Mouse (Mus musculus): ENCODE measurements around the gene Katnal1. TPM values are rescaled to one million over a fixed set of nuclear protein-coding genes. Genes with fewer than 3 reads are reported as not detected.

Katnal1 gene
- polyA plus RNA-seq (2014; fragmentation: Nextera tagmentation; extraction: Ambion mirVana), result 17.4 and 18.5 TPM in 2 replicates

DNA sequence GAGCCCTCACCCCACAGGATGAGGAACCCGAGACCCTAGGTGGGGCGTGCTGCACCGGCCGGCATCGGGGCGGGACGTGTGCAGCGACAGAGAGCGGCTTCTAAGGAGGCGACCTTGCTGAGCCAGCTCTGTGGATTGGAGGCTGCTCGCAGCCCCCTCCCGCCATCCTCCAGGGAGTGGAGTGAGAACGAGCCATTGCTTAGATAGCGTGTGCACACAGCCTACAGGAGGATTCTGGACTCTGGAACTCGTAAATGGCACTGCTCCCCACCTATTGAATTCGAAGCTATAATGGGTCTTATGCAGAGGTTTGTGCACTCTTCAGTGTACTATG is at the start of gene Katnal1:
Gene Katnal1, minus strand, starts transcription at position 205 of the 334 bp plus-strand sequence.
- no peak for ATAC-seq (replicated peaks; ENCODE audit: insufficient number of reproducible peaks, low FRiP score, low TSS enrichment)
- H3K27me3 ChIP-seq (ENCODE audit: control insufficient read depth, insufficient read depth, low read length), result no peaks in the 10 kb centered on the region
- peak within 1 kb of the TSS; percentile 86 for H3K4me2 ChIP-seq
- 0 out of 2 replicates have a peak, but pooled peaks cover 3% of the 10 kb centered on the region for H3K36me3 ChIP-seq (ENCODE audit: control insufficient read depth, insufficient read depth, low read length)
- H3K9ac ChIP-seq (ENCODE audit: low read depth, low read length), result peak within 1 kb of the TSS; percentile 87
- peak within 1 kb of the TSS; percentile 76 for H3K4me3 ChIP-seq (ENCODE audit: low read depth, low read length)
- 2% methylated on average over 16 of the region's 16 CpGs for WGBS (ENCODE audit: insufficient replicate concordance)
- H3K27ac ChIP-seq (ENCODE audit: low read depth, low read length), result peak within 1 kb of the TSS; percentile 95
- H3K4me1 ChIP-seq (ENCODE audit: control insufficient read depth, insufficient read depth, low read length), result peaks cover 4% of the 10 kb centered on the region
- no peaks in the 10 kb centered on the region for H3K9me3 ChIP-seq (replicated peaks; ENCODE audit: control insufficient read depth, low read length)

DNA sequence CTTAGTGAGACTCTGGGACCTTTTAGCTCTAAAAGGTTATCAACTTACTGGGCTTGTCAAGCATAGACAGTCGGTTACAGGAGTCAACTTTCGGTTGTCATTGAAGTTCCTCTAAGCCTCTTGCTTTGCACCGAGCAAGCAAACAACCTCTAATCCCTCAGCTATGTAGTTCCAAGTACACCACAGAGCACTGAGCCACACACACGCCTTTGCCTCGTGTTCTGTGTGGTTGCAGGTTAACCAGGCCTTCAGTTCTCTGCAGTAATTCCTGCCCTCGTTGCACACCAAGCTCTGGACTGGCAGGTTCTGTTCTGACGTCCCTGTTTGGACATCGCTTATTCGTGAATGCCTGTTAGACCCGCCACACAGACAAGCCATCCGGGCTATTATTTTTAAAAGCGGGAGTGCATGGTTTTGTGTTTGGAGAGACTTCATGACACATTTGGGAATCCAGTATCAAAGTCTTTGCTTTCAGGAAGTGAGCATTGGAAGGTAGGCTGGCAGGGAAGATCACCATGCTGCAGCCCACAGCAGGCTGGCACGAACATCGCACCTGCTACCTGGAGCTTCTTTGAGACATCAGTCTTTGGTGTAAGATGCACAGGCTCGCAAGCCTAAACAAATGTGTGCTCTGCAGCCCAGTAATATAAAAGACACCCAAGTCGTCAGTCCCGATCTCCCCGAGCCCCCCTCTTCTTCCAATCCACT is 49.5 kb upstream of the Katnal1 start:
- H3K9ac ChIP-seq (ENCODE audit: low read depth, low read length), result peak overlapping the region; percentile 22; the same call in 1 of the 2 replicates
- no peaks in the 10 kb centered on the region for H3K36me3 ChIP-seq (ENCODE audit: control insufficient read depth, insufficient read depth, low read length)
- H3K4me2 ChIP-seq, result peak overlapping the region; percentile 11; the same call in 1 of the 2 replicates
- peaks cover under 1% of the 10 kb centered on the region; the same call in 1 of the 2 replicates for H3K9me3 ChIP-seq (replicated peaks; ENCODE audit: control insufficient read depth, low read length)
- H3K4me1 ChIP-seq (ENCODE audit: control insufficient read depth, insufficient read depth, low read length), result peaks cover 15% of the 10 kb centered on the region
- no peaks in the 10 kb centered on the region for H3K27me3 ChIP-seq (ENCODE audit: control insufficient read depth, insufficient read depth, low read length)
- ATAC-seq (replicated peaks; ENCODE audit: insufficient number of reproducible peaks, low FRiP score, low TSS enrichment), result no peak
- 63% methylated on average over 18 of the region's 18 CpGs for WGBS (ENCODE audit: insufficient replicate concordance)
- H3K27ac ChIP-seq (ENCODE audit: low read depth, low read length), result peak overlapping the region; percentile 82
- H3K4me3 ChIP-seq (ENCODE audit: low read depth, low read length), result no peak overlapping the region

- Histone ChIP-seq H3K27me3 (ENCODE audit: control insufficient read depth, insufficient read depth, low read length) (no peaks in the 10 kb centered on the region), H3K4me3 (ENCODE audit: low read depth, low read length) (no peak overlapping the region), H3K36me3 (ENCODE audit: control insufficient read depth, insufficient read depth, low read length) (no peaks in the 10 kb centered on the region), H3K4me2 (peak overlapping the region; percentile 32), H3K9me3 (replicated peaks; ENCODE audit: control insufficient read depth, low read length) (no peaks in the 10 kb centered on the region), H3K4me1 (ENCODE audit: control insufficient read depth, insufficient read depth, low read length) (peaks cover 15% of the 10 kb centered on the region), H3K9ac (ENCODE audit: low read depth, low read length) (peak overlapping the region; percentile 52; the same call in 1 of the 2 replicates), H3K27ac (ENCODE audit: low read depth, low read length) (peak overlapping the region; percentile 82)
- WGBS (ENCODE audit: insufficient replicate concordance), result 13% methylated on average over 14 of the region's 14 CpGs
- no peak for ATAC-seq (replicated peaks; ENCODE audit: insufficient number of reproducible peaks, low FRiP score, low TSS enrichment)
Measured at GRCm38 (mm10) chr5:148977698-148978457, 48.8 kb upstream of the Katnal1 start.

- Histone ChIP-seq H3K4me2 (no peak overlapping the region), H3K9ac (ENCODE audit: low read depth, low read length) (no peak overlapping the region), H3K36me3 (ENCODE audit: control insufficient read depth, insufficient read depth, low read length) (no peaks in the 10 kb centered on the region), H3K4me1 (ENCODE audit: control insufficient read depth, insufficient read depth, low read length) (peaks cover 15% of the 10 kb centered on the region), H3K27me3 (ENCODE audit: control insufficient read depth, insufficient read depth, low read length) (no peaks in the 10 kb centered on the region), H3K27ac (ENCODE audit: low read depth, low read length) (no peak overlapping the region), H3K4me3 (ENCODE audit: low read depth, low read length) (no peak overlapping the region), H3K9me3 (replicated peaks; ENCODE audit: control insufficient read depth, low read length) (no peaks in the 10 kb centered on the region)
- 78% methylated on average over 8 of the region's 8 CpGs for WGBS (ENCODE audit: insufficient replicate concordance)
- no peak for ATAC-seq (replicated peaks; ENCODE audit: insufficient number of reproducible peaks, low FRiP score, low TSS enrichment)
Measured at GRCm38 (mm10) chr5:148976876-148977275, 47.8 kb upstream of the Katnal1 start.

GRCm38 (mm10) chr5:148975035-148975434 is 45.9 kb upstream of the Katnal1 start:
- ATAC-seq (replicated peaks; ENCODE audit: insufficient number of reproducible peaks, low FRiP score, low TSS enrichment), result no peak
- Histone ChIP-seq H3K9me3 (replicated peaks; ENCODE audit: control insufficient read depth, low read length) (no peaks in the 10 kb centered on the region), H3K27me3 (ENCODE audit: control insufficient read depth, insufficient read depth, low read length) (no peaks in the 10 kb centered on the region), H3K36me3 (ENCODE audit: control insufficient read depth, insufficient read depth, low read length) (no peaks in the 10 kb centered on the region), H3K4me1 (ENCODE audit: control insufficient read depth, insufficient read depth, low read length) (peaks cover 18% of the 10 kb centered on the region), H3K4me3 (ENCODE audit: low read depth, low read length) (no peak overlapping the region), H3K4me2 (no peak overlapping the region), H3K9ac (ENCODE audit: low read depth, low read length) (no peak overlapping the region), H3K27ac (ENCODE audit: low read depth, low read length) (no peak overlapping the region)
- WGBS (ENCODE audit: insufficient replicate concordance), result 85% methylated on average over 12 of the region's 12 CpGs

DNA sequence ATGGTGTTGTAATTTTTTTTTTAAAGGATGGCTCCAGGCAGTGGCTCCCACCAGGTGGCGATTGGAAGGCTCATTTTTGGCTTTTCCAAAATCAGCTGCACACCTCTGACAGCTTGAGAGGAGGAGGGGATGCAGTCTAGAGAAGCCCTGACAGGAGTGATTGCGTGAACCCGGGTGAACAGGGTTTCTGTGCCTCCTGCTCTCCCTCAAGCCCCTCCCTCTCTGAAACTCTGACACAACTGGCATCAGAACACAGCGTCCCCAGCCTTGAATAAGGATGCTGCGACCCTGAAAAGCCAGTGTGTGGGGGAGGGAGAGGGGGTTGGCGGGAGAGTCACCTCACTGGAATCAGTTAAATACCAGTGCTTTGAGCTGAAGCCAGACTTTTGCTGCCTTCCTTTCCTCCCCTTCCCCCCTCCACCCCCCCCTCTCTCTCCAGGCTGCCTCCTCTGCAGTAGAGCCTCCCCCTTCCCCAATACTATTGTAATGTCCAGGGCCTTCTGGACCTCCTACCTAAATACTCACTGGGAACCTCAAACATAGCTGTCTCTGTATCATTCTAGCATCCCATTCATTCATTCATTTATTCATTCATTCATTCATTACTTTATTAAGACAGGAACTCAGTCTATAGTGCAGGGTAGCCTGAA is 44.0 kb upstream of the Katnal1 start:
- Histone ChIP-seq H3K36me3 (ENCODE audit: control insufficient read depth, insufficient read depth, low read length) (no peaks in the 10 kb centered on the region), H3K4me1 (ENCODE audit: control insufficient read depth, insufficient read depth, low read length) (peaks cover 14% of the 10 kb centered on the region), H3K27ac (ENCODE audit: low read depth, low read length) (no peak overlapping the region), H3K9ac (ENCODE audit: low read depth, low read length) (no peak overlapping the region), H3K27me3 (ENCODE audit: control insufficient read depth, insufficient read depth, low read length) (no peaks in the 10 kb centered on the region), H3K9me3 (replicated peaks; ENCODE audit: control insufficient read depth, low read length) (no peaks in the 10 kb centered on the region), H3K4me3 (ENCODE audit: low read depth, low read length) (no peak overlapping the region), H3K4me2 (0 out of 2 replicates have a peak overlapping the region, but pooled peaks have one; percentile 16)
- no peak for ATAC-seq (replicated peaks; ENCODE audit: insufficient number of reproducible peaks, low FRiP score, low TSS enrichment)
- 10% methylated on average over 6 of the region's 6 CpGs for WGBS (ENCODE audit: insufficient replicate concordance)

GRCm38 (mm10) chr5:148972167-148972566 is 43.0 kb upstream of the Katnal1 start:
- no peak for ATAC-seq (replicated peaks; ENCODE audit: insufficient number of reproducible peaks, low FRiP score, low TSS enrichment)
- Histone ChIP-seq H3K27ac (ENCODE audit: low read depth, low read length) (no peak overlapping the region), H3K4me2 (no peak overlapping the region), H3K4me1 (ENCODE audit: control insufficient read depth, insufficient read depth, low read length) (peaks cover 7% of the 10 kb centered on the region), H3K36me3 (ENCODE audit: control insufficient read depth, insufficient read depth, low read length) (no peaks in the 10 kb centered on the region), H3K4me3 (ENCODE audit: low read depth, low read length) (no peak overlapping the region), H3K9me3 (replicated peaks; ENCODE audit: control insufficient read depth, low read length) (no peaks in the 10 kb centered on the region), H3K9ac (ENCODE audit: low read depth, low read length) (no peak overlapping the region), H3K27me3 (ENCODE audit: control insufficient read depth, insufficient read depth, low read length) (no peaks in the 10 kb centered on the region)
- WGBS (ENCODE audit: insufficient replicate concordance), result 89% methylated on average over 8 of the region's 8 CpGs

DNA sequence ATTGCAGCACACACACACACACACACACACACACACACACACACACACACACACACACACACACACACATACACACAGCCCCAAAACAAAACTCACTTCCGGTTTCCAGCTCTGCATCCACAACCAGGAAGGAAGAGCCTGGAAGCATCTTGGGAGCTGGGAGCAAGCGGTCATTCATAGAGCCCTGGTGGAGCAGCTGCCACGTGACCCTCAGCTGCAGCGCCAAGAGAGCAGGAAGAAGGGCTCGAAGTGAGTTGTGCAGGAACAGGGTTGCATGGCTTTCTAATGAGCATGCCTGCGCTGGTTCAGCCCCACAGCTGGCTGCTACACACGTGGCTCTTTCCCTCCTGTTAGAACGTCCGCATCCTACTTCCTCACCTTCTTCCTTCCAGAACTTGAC is 40.5 kb upstream of the Katnal1 start:
- H3K36me3 ChIP-seq (ENCODE audit: control insufficient read depth, insufficient read depth, low read length), result no peaks in the 10 kb centered on the region
- 46% methylated on average over 9 of the region's 9 CpGs for WGBS (ENCODE audit: insufficient replicate concordance)
- H3K27me3 ChIP-seq (ENCODE audit: control insufficient read depth, insufficient read depth, low read length), result no peaks in the 10 kb centered on the region
- 0 out of 2 replicates have a peak overlapping the region, but pooled peaks have one; percentile 1 for H3K9ac ChIP-seq (ENCODE audit: low read depth, low read length)
- no peaks in the 10 kb centered on the region for H3K9me3 ChIP-seq (replicated peaks; ENCODE audit: control insufficient read depth, low read length)
- H3K4me1 ChIP-seq (ENCODE audit: control insufficient read depth, insufficient read depth, low read length), result peaks cover 32% of the 10 kb centered on the region
- no peak overlapping the region for H3K4me3 ChIP-seq (ENCODE audit: low read depth, low read length)
- H3K4me2 ChIP-seq, result peak overlapping the region; percentile 12; the same call in 1 of the 2 replicates
- no peak overlapping the region for H3K27ac ChIP-seq (ENCODE audit: low read depth, low read length)
- ATAC-seq (replicated peaks; ENCODE audit: insufficient number of reproducible peaks, low FRiP score, low TSS enrichment), result no peak
